8 mouse cellular contexts compared by ENCODE assay signal in the genomic region with DNA sequence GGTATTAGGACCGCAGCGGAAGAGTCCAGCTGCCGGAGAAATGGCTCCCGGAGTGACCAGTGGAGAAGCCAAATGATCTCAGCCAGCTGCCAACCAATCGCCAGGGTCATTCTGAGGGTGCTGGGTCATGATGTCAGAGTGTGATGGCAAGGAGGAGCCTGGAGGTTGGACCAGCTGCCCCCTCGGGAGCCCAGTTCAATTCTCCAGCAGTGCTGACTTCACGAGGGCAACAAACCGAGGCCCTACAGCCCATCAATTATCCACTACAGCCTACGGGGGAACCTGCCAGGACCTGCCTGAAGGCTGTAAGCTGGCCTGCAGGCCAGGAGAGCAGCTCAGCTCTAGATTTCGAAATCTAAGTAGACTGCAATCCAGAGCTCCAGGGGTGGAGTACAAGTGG. TPM values are rescaled to one million over a fixed set of nuclear protein-coding genes. Genes with fewer than 3 reads are reported as not detected.
DNase-seq lines count a peak whose midpoint lies in the region; ATAC-seq and TF ChIP-seq lines count a peak whose summit lies in the region.

No protein-coding gene starts in this region.

- peak overlapping the region; percentile 52 for H3K4me3 ChIP-seq in E14TG2a.4 (replicated peaks; ENCODE audit: low read length)
- peak overlapping the region; percentile 44; the same call in 1 of the 2 replicates for H3K4me3 ChIP-seq in brown adipose tissue, adult 24 weeks (ENCODE audit: insufficient read depth, low read depth, low read length)
- no peak overlapping the region for H3K4me3 ChIP-seq in neural tube, embryonic 12.5 days

- no peak for ATAC-seq in neural tube, embryonic 12.5 days (ENCODE audit: low FRiP score, low read depth)

- 32% methylated on average over 10 of the region's 10 CpGs for WGBS in neural tube, embryonic 12.5 days

- TF ChIP-seq CTCF in E14TG2a.4 (conservative IDR thresholded peaks at IDR 0.05; ENCODE audit: low read length), result no peak

- peaks cover 56% of the 10 kb centered on the region for H3K36me3 ChIP-seq in E14TG2a.4 (ENCODE audit: insufficient read depth, low read length)
- H3K36me3 ChIP-seq in neural tube, embryonic 12.5 days, result peaks cover 15% of the 10 kb centered on the region

- no peaks in the 10 kb centered on the region for H3K9me3 ChIP-seq in E14TG2a.4 (ENCODE audit: low read length)
- no peaks in the 10 kb centered on the region for H3K9me3 ChIP-seq in neural tube, embryonic 12.5 days

- DNase-seq in heart, postnatal 10 days, result peak; percentile 26 to 31
- peak; percentile 49 to 83 for DNase-seq in kidney, postnatal 25 days
- DNase-seq in thymus, postnatal 10 days (ENCODE audit: low spot score in 2 of 2), result no peak
- DNase-seq in testis, postnatal 14 days (ENCODE audit: low spot score), result no peak
- no peak for DNase-seq in Muller cell, postnatal 12 days (ENCODE audit: inconsistent ontology term)

- peak overlapping the region; percentile 46 for H3K4me2 ChIP-seq in neural tube, embryonic 12.5 days (replicated peaks)

- H3K9ac ChIP-seq in neural tube, embryonic 12.5 days, result peak overlapping the region; percentile 45; the same call in 1 of the 2 replicates

- H3K4me1 ChIP-seq in E14TG2a.4 (replicated peaks; ENCODE audit: low read depth, low read length), result peaks cover 83% of the 10 kb centered on the region
- H3K4me1 ChIP-seq in brown adipose tissue, adult 24 weeks (ENCODE audit: control insufficient read depth, insufficient read depth, insufficient read length, low read length), result peaks cover 15% of the 10 kb centered on the region
- H3K4me1 ChIP-seq in neural tube, embryonic 12.5 days, result peaks cover 43% of the 10 kb centered on the region

- intact Hi-C loops in heart, postnatal 10 days (cut with DNase I), result no loop called here

- H3K27ac ChIP-seq in brown adipose tissue, adult 24 weeks (replicated peaks; ENCODE audit: low read depth, low read length), result peak overlapping the region; percentile 95
- 0 out of 2 replicates have a peak overlapping the region, but pooled peaks have one; percentile 37 for H3K27ac ChIP-seq in neural tube, embryonic 12.5 days

- no peaks in the 10 kb centered on the region for H3K27me3 ChIP-seq in E14TG2a.4 (ENCODE audit: insufficient read depth, low read length)
- H3K27me3 ChIP-seq in neural tube, embryonic 12.5 days (replicated peaks), result no peaks in the 10 kb centered on the region

RNA-seq across cellular contexts. Expression of a gene that starts 5.3 kb away (rescaled TPM):
- polyA plus RNA-seq in brown adipose tissue, adult 24 weeks (2012; ENCODE audit: insufficient read depth, insufficient read length, missing spikeins), result 29.1 and 44.8 TPM in 2 replicates
- 10 to 100 TPM; 42.1 TPM for total RNA-seq in heart, postnatal 10 days (2021)
- polyA plus RNA-seq in neural tube, embryonic 12.5 days (2016; fragmentation: Nextera tagmentation; extraction: Ambion mirVana), result 81.9 and 82.4 TPM in 2 replicates

RNA-seq across cellular contexts. Expression of a gene that starts 34.2 kb away (rescaled TPM):
- 16.1 and 16.3 TPM in 2 replicates for polyA plus RNA-seq in brown adipose tissue, adult 24 weeks (2012; ENCODE audit: insufficient read depth, insufficient read length, missing spikeins)
- 10 to 100 TPM; 16.0 to 19.2 TPM for total RNA-seq in heart, postnatal 10 days (2021)
- polyA plus RNA-seq in neural tube, embryonic 12.5 days (2016; fragmentation: Nextera tagmentation; extraction: Ambion mirVana), result 21.8 and 22.2 TPM in 2 replicates

RNA-seq across cellular contexts. Expression of a gene that starts 51.2 kb away (rescaled TPM):
- polyA plus RNA-seq in brown adipose tissue, adult 24 weeks (2012; ENCODE audit: insufficient read depth, insufficient read length, missing spikeins), result 9.3 and 15.5 TPM in 2 replicates
- total RNA-seq in heart, postnatal 10 days (2021), result 10 to 100 TPM; 41.5 to 50.2 TPM
- 89.0 and 91.2 TPM in 2 replicates for polyA plus RNA-seq in neural tube, embryonic 12.5 days (2016; fragmentation: Nextera tagmentation; extraction: Ambion mirVana)

RNA-seq across cellular contexts. Expression of a gene that starts 51.3 kb away (rescaled TPM):
- 4.8 and 7.9 TPM in 2 replicates for polyA plus RNA-seq in brown adipose tissue, adult 24 weeks (2012; ENCODE audit: insufficient read depth, insufficient read length, missing spikeins)
- total RNA-seq in heart, postnatal 10 days (2021), result 10 to 100 TPM; 15.9 to 16.3 TPM
- polyA plus RNA-seq in neural tube, embryonic 12.5 days (2016; fragmentation: Nextera tagmentation; extraction: Ambion mirVana), result 12.5 and 12.8 TPM in 2 replicates

Comparison
In these comparisons a context has a peak if more than half of its experiments do, and no peak if none do; other contexts are left out.
1. DNase-seq: peak in heart, postnatal 10 days (2 of 2) and kidney, postnatal 25 days (2 of 2); none in thymus, postnatal 10 days (0 of 2), testis, postnatal 14 days (single experiment) and Muller cell, postnatal 12 days (single experiment).